Mouse (Mus musculus): Measurements from ENCODE around the gene Zfp609.
A peak's percentile ranks its signal among the peaks of the same experiment; 100 is the strongest.
"Not testable (repeated sequence)": the region's sequence is repeated elsewhere in the genome, so short reads cannot be mapped to it uniquely, and the experiment has no call there.

Gene Zfp609

DNA sequence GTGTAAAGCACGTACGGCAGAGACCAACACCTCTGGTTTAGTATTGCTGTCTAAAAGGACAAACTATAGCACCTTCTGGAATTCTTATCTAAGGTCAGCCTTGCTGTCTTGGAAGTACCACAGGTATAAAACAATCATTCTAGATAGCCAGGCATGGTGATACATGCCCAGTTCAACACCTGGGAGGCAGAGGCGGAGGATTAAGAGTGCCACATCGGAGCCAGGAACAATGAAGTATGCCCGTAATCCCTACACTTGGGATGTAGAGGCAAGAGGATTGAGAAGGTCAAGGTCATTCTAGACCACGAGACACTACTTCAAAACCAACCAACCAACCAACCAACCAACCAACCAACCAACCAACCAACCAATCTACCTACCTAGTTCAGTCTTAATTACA, 98.8 kb downstream of the Zfp609 start:
- ATAC-seq (ENCODE audit: insufficient number of reproducible peaks, low FRiP score, low TSS enrichment) = no peak

DNA sequence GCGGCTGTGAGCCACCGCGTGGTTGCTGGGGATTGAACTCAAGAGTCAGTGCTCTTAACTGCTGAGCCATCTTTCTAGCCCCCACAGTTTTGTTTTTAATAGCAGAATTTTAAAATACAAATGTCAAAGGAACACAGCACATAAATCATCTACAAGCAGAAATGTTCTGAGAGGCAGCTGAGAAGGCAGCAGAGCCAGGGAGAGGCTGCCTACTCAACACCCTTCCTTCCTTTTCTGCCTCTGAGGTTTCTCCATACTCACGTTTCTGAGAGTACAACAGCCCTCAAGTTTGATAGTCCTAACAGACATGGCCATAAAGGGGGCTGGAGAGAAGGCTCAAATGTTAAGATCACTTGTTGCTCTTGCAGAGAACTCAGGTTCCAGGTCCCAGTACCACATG, 99.9 kb downstream of the Zfp609 start:
- ATAC-seq (ENCODE audit: insufficient number of reproducible peaks, low FRiP score, low TSS enrichment) = no peak

- ATAC-seq (ENCODE audit: insufficient number of reproducible peaks, low FRiP score, low TSS enrichment) = no peak
These were observed 100.9 kb downstream of the Zfp609 start for GRCm38 (mm10) chr9:65726431-65726830.

DNA sequence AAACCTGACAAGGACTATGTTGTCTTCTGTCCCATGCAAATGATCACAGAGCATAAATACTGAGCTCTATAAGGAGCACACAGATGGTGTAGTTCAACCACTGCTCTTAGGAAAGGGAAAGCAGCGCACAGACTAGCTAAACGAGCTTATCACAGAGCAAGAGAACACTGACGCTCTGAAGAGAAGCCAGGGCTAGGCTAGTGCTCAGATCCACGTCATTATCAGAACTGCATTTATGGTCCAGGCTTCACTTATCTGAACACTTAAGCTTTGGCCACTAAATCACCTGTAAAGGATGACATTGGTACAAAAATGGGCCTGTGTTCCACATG, 102.1 kb downstream of the Zfp609 start:
- ATAC-seq (ENCODE audit: insufficient number of reproducible peaks, low FRiP score, low TSS enrichment) = 0 out of 2 replicates have a peak, but pooled peaks have one; percentile 26

DNA sequence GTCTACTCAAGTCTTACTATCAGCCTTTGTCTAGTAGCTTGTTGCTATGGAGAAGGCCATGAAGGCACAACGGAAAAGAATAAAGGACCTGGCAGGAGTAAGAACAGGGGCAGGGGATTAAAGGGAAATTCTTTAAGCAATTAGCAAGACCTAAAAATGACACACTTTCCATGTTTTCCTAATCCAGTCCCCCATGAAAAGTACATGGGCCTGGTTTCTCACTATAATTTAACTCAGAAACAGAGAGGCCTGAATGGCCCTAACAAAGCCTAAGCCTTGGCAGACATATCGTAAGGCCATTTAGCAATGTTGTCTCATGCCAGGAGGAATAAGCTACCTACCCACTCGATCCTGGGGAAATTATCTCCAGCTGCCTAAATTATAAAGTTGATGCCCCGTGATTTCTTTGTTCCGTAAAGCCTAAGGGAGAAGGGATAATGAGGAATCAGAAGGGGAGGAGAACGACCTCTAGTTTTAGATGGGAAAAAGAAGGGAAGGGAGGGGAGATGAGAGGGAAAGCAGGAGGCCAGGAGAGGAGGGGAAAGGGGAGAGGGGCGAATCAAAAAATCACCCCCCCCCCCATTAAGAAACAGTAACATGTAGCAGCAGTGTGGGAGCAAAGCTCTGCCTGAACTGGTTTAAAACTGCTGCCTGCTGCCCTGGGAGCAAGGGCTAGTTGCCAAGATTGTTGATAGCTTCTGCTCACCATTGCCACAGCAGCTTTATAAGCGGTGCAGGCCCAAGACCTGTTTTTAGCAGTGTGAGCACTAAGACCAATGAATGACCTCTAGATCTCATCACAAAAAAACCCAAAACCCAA, 102.7 kb downstream of the Zfp609 start:
- ATAC-seq (ENCODE audit: insufficient number of reproducible peaks, low FRiP score, low TSS enrichment) = 0 out of 2 replicates have a peak, but pooled peaks have one; percentile 10

GRCm38 (mm10) chr9:65721161-65721566, 106.2 kb downstream of the Zfp609 start:
- ATAC-seq (ENCODE audit: insufficient number of reproducible peaks, low FRiP score, low TSS enrichment) = no peak

DNA sequence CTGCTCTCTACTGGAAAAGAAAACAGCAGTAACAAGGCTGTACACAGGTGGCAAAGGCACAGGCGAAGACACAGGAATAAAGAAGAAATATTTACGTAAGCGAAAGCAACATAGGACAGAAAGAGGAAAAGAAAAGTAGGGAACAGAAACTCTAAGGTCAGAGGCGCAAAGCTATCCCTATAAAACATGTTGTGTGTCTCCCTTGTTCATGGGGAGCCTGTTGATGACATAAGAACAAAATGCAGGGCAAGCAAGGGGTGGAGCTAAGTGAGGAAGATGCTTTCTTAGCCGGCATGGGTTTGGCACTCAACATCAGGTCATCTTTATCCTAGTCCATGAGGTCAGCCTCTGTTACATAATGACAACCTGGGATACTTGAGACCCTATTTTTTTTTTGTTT, 109.2 kb downstream of the Zfp609 start:
- no peak for ATAC-seq (ENCODE audit: insufficient number of reproducible peaks, low FRiP score, low TSS enrichment)

GRCm38 (mm10) chr9:65703926-65704595, 123.3 kb downstream of the Zfp609 start:
- ATAC-seq (ENCODE audit: insufficient number of reproducible peaks, low FRiP score, low TSS enrichment) = no peak

DNA sequence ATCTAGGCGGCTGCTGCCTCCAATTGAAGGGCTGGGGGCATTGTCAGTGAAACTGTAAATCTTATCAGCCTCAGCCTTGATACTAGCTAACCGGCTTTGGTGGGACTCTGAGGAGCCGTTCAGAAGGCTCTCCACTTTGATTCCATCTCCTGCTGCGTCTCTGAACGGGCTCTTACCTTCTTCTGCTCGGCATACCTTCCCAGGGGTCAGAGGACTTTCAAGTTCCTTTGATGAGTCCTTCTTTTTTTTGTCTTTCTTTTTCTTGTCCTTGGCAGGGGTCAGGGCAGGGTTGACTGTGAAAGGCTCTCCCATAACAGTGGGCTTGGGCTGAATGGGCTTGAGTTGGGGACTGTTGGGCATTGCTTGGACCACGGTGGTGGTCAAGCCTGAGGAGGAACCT, 124.1 kb downstream of the Zfp609 start:
- ATAC-seq (ENCODE audit: insufficient number of reproducible peaks, low FRiP score, low TSS enrichment) = no peak

GRCm38 (mm10) chr9:65702286-65702685, 125.1 kb downstream of the Zfp609 start:
- ATAC-seq (ENCODE audit: insufficient number of reproducible peaks, low FRiP score, low TSS enrichment) = no peak

- no peak for ATAC-seq (ENCODE audit: insufficient number of reproducible peaks, low FRiP score, low TSS enrichment)
These were observed 126.9 kb downstream of the Zfp609 start for GRCm38 (mm10) chr9:65700504-65700903.

- ATAC-seq (ENCODE audit: insufficient number of reproducible peaks, low FRiP score, low TSS enrichment) = no peak
These were observed 129.4 kb downstream of the Zfp609 start for GRCm38 (mm10) chr9:65697992-65698391.

DNA sequence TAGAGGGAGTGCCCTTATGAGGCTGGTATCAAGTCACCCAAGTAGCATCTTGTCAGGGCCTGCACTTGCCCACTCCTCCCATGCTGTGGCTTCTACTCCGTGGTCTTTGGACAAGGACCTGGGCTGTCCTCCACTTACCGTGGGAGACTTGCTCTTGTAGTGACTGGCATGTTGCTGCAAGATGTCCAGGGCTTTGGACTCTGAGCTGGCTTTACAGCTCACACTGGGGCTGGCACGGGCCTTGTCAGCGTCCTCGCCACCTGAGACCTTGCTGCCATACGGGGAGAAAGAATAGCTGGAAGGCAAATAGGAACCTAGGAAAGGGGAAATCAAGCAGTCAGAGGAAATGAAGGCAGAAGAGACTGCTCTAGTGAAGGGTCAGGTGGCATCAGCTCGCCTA, 130.0 kb downstream of the Zfp609 start:
- ATAC-seq (ENCODE audit: insufficient number of reproducible peaks, low FRiP score, low TSS enrichment) = no peak

- ATAC-seq (ENCODE audit: insufficient number of reproducible peaks, low FRiP score, low TSS enrichment) = no peak
These were observed 131.0 kb downstream of the Zfp609 start for GRCm38 (mm10) chr9:65696337-65696736.

GRCm38 (mm10) chr9:65695646-65696045, 131.7 kb downstream of the Zfp609 start:
- ATAC-seq (ENCODE audit: insufficient number of reproducible peaks, low FRiP score, low TSS enrichment) = peak; percentile 61; the same call in 1 of the 2 replicates

DNA sequence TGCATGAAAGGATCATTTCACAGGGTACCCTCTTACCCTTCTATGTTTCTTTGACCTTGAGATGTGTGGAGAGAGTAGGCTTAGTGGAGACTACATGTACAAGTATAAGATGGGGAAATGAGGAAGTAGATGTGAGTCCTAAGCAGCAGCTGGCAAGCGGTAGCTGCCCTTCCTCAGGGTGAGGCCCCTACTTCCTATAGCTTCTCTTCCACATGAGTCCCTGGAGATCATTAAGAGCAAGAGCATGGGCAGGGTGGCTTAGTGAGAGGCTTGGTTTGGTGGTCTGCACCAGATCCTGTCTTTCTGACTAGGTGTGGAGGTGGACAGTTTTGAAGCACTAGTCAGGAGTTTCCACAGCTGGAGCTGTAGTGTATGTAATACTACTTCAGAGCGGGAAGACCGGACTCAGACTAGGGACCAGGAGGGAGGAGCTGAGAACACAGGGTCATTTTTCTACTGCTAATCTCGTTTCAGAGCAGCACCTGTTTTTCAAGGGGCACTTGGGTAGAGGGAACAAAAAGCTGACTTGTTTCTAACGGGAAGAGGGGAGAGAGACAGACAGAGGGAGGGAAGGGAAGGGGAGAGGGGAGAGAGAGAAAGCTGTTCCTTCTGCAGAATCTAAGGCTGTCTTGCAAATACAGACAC, 134.3 kb downstream of the Zfp609 start:
- no peak for ATAC-seq (ENCODE audit: insufficient number of reproducible peaks, low FRiP score, low TSS enrichment)

DNA sequence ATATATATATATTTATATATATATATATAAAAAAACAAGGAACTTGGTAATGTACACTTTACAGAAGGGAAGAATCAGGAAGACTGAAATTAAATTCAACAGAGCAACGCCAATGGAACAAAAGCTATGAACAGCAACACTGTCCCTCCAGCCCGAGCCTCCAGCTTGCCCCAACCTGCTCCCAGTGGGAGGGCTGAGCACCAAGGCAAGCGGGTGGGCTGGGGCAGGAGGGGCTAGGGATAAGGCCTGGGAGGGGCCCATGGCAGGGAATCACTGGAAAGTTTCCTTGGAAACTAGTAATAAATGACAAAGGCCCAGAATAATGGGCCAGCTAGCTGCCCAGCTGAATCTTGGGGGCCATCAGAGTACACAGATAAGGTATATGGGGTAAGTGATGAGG, 134.9 kb downstream of the Zfp609 start:
- no peak for ATAC-seq (ENCODE audit: insufficient number of reproducible peaks, low FRiP score, low TSS enrichment)

- not testable (repeated sequence) for ATAC-seq (ENCODE audit: insufficient number of reproducible peaks, low FRiP score, low TSS enrichment)
These were observed 137.5 kb downstream of the Zfp609 start for GRCm38 (mm10) chr9:65689869-65690268.

DNA sequence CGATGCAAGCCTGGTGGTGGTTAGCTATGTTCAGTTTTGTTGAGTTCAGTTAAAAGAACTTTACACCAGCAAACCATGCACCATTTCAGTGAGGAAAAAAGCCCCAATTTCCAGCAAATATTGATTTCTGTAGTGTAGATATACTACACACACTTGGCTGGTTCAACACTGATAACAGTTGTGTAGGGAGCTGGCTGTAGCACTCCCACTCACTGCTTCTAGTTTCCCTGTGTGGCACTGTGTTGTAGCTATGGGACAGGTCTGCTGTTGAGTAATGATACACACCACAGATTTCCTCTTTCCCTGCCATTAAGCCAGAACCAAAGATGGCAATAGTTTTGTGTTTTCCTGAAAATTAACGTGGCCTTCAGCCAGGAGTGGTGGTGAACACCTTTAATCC, 142.7 kb downstream of the Zfp609 start:
- no peak for ATAC-seq (ENCODE audit: insufficient number of reproducible peaks, low FRiP score, low TSS enrichment)

- no peak for ATAC-seq (ENCODE audit: insufficient number of reproducible peaks, low FRiP score, low TSS enrichment)
These were observed 144.4 kb downstream of the Zfp609 start for GRCm38 (mm10) chr9:65682994-65683393.

DNA sequence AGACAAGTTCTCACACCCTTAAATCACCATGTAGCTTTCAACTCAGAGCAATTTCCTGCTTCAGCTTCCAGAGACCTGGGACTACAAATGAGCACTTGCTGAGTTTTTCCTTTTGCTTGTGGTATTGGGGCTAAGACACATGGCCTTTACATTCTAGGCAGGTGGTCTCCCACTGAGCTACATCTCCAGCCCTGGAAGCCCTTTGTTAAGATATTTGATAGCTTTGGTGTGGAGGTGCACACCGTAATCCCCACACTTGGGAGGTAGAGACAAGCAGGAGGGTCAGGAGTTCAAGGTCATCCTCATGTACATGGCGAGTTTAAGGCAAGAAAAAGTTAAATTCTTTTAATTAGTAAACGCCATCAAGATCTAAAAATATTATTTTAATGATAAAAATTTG, 145.2 kb downstream of the Zfp609 start:
- no peak for ATAC-seq (ENCODE audit: insufficient number of reproducible peaks, low FRiP score, low TSS enrichment)

- ATAC-seq (ENCODE audit: insufficient number of reproducible peaks, low FRiP score, low TSS enrichment) = no peak
These were observed 145.8 kb downstream of the Zfp609 start for GRCm38 (mm10) chr9:65681634-65681940.
